In the genomic region with DNA sequence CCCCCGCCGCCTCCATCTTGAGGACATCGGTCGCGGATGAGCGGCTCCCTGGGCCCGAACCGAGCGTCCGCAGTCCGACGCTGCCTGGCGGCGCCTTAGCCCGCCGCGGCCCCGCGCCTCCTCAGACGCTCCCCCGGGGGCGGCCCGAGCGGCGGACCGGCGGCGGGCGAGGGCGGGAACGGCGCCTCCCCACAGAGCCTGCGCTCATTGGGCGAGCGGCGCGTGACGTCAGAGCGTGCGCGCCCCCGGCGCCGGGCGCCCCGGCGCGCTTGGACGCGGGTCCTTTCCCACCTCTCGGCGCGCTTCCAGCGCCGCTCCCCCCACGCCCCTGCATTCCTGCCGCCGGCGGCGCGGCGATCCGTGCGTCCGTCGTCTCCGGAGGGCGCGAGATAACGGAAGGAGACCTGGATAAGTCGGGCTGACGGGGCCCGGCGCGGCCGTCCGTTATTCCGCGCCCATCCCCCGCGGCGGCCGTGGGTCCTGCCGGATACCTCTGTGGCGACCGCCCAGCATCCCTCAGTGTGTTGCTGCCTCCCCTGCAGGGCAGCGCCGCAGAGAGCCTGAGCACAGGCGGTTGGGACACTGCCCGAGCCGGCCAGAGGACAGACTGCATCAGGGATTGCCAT, we compare ENCODE assay signal across 8 mouse cellular contexts. TPM values are rescaled to one million over a fixed set of nuclear protein-coding genes. Genes with fewer than 3 reads are reported as not detected.
DNase-seq lines count a peak whose midpoint lies in the region; ATAC-seq and TF ChIP-seq lines count a peak whose summit lies in the region.

A gene (minus strand): TSS at position 123 of the 626 bp plus-strand sequence.

- H3K4me1 ChIP-seq in heart, embryonic 13.5 days, result peaks cover 42% of the 10 kb centered on the region
- H3K4me1 ChIP-seq in kidney, postnatal 0 days (replicated peaks; ENCODE audit: insufficient read depth, low read length), result peaks cover 6% of the 10 kb centered on the region; the same call in 1 of the 2 replicates
- H3K4me1 ChIP-seq in liver, embryonic 11.5 days (replicated peaks; ENCODE audit: control insufficient read depth, insufficient read depth, low read length), result peaks cover 16% of the 10 kb centered on the region

- peak within 1 kb of the TSS; percentile 97 for H3K4me3 ChIP-seq in heart, embryonic 13.5 days
- peak within 1 kb of the TSS; percentile 93 for H3K4me3 ChIP-seq in kidney, postnatal 0 days (replicated peaks; ENCODE audit: low read depth, low read length)
- H3K4me3 ChIP-seq in liver, embryonic 11.5 days (ENCODE audit: low read depth, low read length), result peak within 1 kb of the TSS; percentile 94
- H3K4me3 ChIP-seq in myocyte, result peak within 1 kb of the TSS; percentile 97

- peak within 1 kb of the TSS; percentile 91 for H3ac ChIP-seq in myocyte (ENCODE audit: control insufficient read depth, insufficient read length)

- peak within 1 kb of the TSS; percentile 96 for H3K9ac ChIP-seq in heart, embryonic 13.5 days
- peak within 1 kb of the TSS; percentile 92 for H3K9ac ChIP-seq in kidney, postnatal 0 days (ENCODE audit: low read depth, low read length)
- peak within 1 kb of the TSS; percentile 93 for H3K9ac ChIP-seq in liver, embryonic 11.5 days (ENCODE audit: low read depth, low read length)

- H3K27ac ChIP-seq in heart, embryonic 13.5 days (replicated peaks), result peak within 1 kb of the TSS; percentile 94
- H3K27ac ChIP-seq in kidney, postnatal 0 days, result peak within 1 kb of the TSS; percentile 93
- peak within 1 kb of the TSS; percentile 92 for H3K27ac ChIP-seq in liver, embryonic 11.5 days (ENCODE audit: low read depth, low read length)

- no peak for TF ChIP-seq CTCF in kidney, postnatal 0 days (IDR thresholded peaks at IDR 0.05; ENCODE audit: low read depth)

- peaks cover 43% of the 10 kb centered on the region for H3K79me2 ChIP-seq in myocyte (ENCODE audit: control insufficient read depth, insufficient read depth)

- no peaks in the 10 kb centered on the region for H3K9me3 ChIP-seq in heart, embryonic 13.5 days
- H3K9me3 ChIP-seq in kidney, postnatal 0 days (replicated peaks; ENCODE audit: low read length), result no peaks in the 10 kb centered on the region
- no peaks in the 10 kb centered on the region for H3K9me3 ChIP-seq in liver, embryonic 11.5 days (ENCODE audit: control insufficient read depth, low read length)

- peak within 1 kb of the TSS; percentile 100 for H3K4me2 ChIP-seq in heart, embryonic 13.5 days
- H3K4me2 ChIP-seq in kidney, postnatal 0 days (ENCODE audit: low read length), result peak within 1 kb of the TSS; percentile 97
- H3K4me2 ChIP-seq in liver, embryonic 11.5 days, result peak within 1 kb of the TSS; percentile 97
- peak within 1 kb of the TSS; percentile 87 for H3K4me2 ChIP-seq in myocyte (ENCODE audit: low read depth)

- H3K27me3 ChIP-seq in heart, embryonic 13.5 days (replicated peaks), result peaks cover 37% of the 10 kb centered on the region
- no peaks in the 10 kb centered on the region for H3K27me3 ChIP-seq in kidney, postnatal 0 days (ENCODE audit: insufficient read depth, low read length)
- no peaks in the 10 kb centered on the region for H3K27me3 ChIP-seq in liver, embryonic 11.5 days (replicated peaks; ENCODE audit: control insufficient read depth, insufficient read depth, low read length)
- H3K27me3 ChIP-seq in myocyte (ENCODE audit: control insufficient read depth, insufficient read depth, insufficient read length), result peaks cover 1% of the 10 kb centered on the region

- no peaks in the 10 kb centered on the region for H3K36me3 ChIP-seq in heart, embryonic 13.5 days
- H3K36me3 ChIP-seq in kidney, postnatal 0 days (ENCODE audit: insufficient read depth, low read length), result no peaks in the 10 kb centered on the region
- 0 out of 2 replicates have a peak, but pooled peaks cover 2% of the 10 kb centered on the region for H3K36me3 ChIP-seq in liver, embryonic 11.5 days (ENCODE audit: control insufficient read depth, insufficient read depth, low read length)
- H3K36me3 ChIP-seq in myocyte (ENCODE audit: control insufficient read depth, insufficient read depth), result no peaks in the 10 kb centered on the region

- peak; percentile 84 for TF ChIP-seq POLR2A in myocyte (IDR thresholded peaks at IDR 0.05; ENCODE audit: insufficient read length, low read depth)

- ATAC-seq in erythroid progenitor cell, adult 5-6 weeks (replicated peaks; ENCODE audit: low FRiP score, poor library complexity, severe bottlenecking), result peak; percentile 81
- peak; percentile 95 for ATAC-seq in heart, embryonic 13.5 days (ENCODE audit: extremely low read depth, insufficient number of reproducible peaks, low FRiP score, low TSS enrichment)
- peak; percentile 95 for ATAC-seq in kidney, postnatal 0 days (replicated peaks; ENCODE audit: low FRiP score, low read depth)
- peak; percentile 95 for ATAC-seq in liver, embryonic 11.5 days (replicated peaks; ENCODE audit: low FRiP score)

- under 1% methylated on average over 78 of the region's 91 CpGs for WGBS in heart, embryonic 13.5 days
- WGBS in kidney, postnatal 0 days, result under 1% methylated on average over 81 of the region's 91 CpGs
- WGBS in liver, embryonic 11.5 days, result under 1% methylated on average over 76 of the region's 91 CpGs

- DNase-seq in CD4-positive helper T cell, adult 2 months (ENCODE audit: low read depth, low spot score), result peak; percentile 93
- DNase-seq in brain, embryonic 18.5 days (ENCODE audit: low read depth, low spot score), result peak; percentile 72
- peak; percentile 89 for DNase-seq in kidney, postnatal 0 days (ENCODE audit: low spot score)
- DNase-seq in liver, embryonic 11.5 days (ENCODE audit: low spot score), result peak; percentile 90
- peak; percentile 89 to 95 for DNase-seq in spleen, postnatal 4 days (ENCODE audit: low spot score in 2 of 2)

TF ChIP-seq in myocyte, 11 proteins besides CTCF, POLR2A, EP300 and RAD21:
- TF ChIP-seq POLR2AphosphoS2 (IDR thresholded peaks at IDR 0.05; ENCODE audit: insufficient read length, low read depth), result peak; percentile 63
- no peak for TF ChIP-seq MYOG (IDR thresholded peaks at IDR 0.05; ENCODE audit: control insufficient read depth in 1 of 3, insufficient read depth in 1 of 3, insufficient read length in 2 of 3, low read depth in 2 of 3)
- TF ChIP-seq TCF12 (IDR thresholded peaks at IDR 0.05; ENCODE audit: insufficient read depth, poor library complexity, severe bottlenecking), result no peak
- no peak for TF ChIP-seq SRF (IDR thresholded peaks at IDR 0.05; ENCODE audit: control insufficient read depth, insufficient read length, low read depth)
- TF ChIP-seq TCF3 (IDR thresholded peaks at IDR 0.05; ENCODE audit: insufficient read length, low read depth), result no peak
- TF ChIP-seq REST (IDR thresholded peaks at IDR 0.05; ENCODE audit: insufficient read depth, insufficient read length), result no peak
- TF ChIP-seq USF1 (IDR thresholded peaks at IDR 0.05; ENCODE audit: low read depth), result no peak
- no peak for TF ChIP-seq MAX (IDR thresholded peaks at IDR 0.05; ENCODE audit: low read depth)
- TF ChIP-seq CEBPB (IDR thresholded peaks at IDR 0.05; ENCODE audit: insufficient read depth, poor library complexity, severe bottlenecking), result no peak
- peak; percentile 24 for TF ChIP-seq E2F4 (IDR thresholded peaks at IDR 0.05; ENCODE audit: insufficient read depth)
- TF ChIP-seq MYOD1 (IDR thresholded peaks at IDR 0.05; ENCODE audit: control insufficient read depth in 1 of 3, insufficient read length in 2 of 3, low read depth in 2 of 3), result no peak

RNA-seq across cellular contexts. Expression of the gene that starts here (rescaled TPM):
- 41.8 and 55.3 TPM in 2 replicates for total RNA-seq in erythroid progenitor cell, adult 5-6 weeks (2015; ENCODE audit: low replicate concordance)
- 51.1 and 56.0 TPM in 2 replicates for total RNA-seq in erythroid progenitor cell, adult 5-6 weeks (2017; ENCODE audit: low replicate concordance)
- polyA plus RNA-seq in heart, embryonic 13.5 days (2015; fragmentation: Nextera tagmentation; extraction: Ambion mirVana), result 6.4 and 7.0 TPM in 2 replicates
- polyA plus RNA-seq in kidney, postnatal 0 days (2015; fragmentation: Nextera tagmentation; extraction: Ambion mirVana), result 8.1 and 8.8 TPM in 2 replicates
- 12.7 and 14.1 TPM in 2 replicates for polyA plus RNA-seq in liver, embryonic 11.5 days (2014; fragmentation: Nextera tagmentation; extraction: Ambion mirVana)
- polyA plus RNA-seq in myocyte (2012; fragmentation: generic; extraction: Trizol), result 12.2 TPM

Comparison
In these comparisons a context has a peak if more than half of its experiments do, and no peak if none do; other contexts are left out.
1. Peak in every context shown above with its lines: DNase-seq, ATAC-seq, H3K4me3 ChIP-seq and H3K27ac ChIP-seq.